Mouse (Mus musculus) heart, postnatal 0 days (tissue): ENCODE data around the gene Mob3c.

Source experiments
- CTCF ChIP-seq: IDR thresholded peaks from 2 replicates; pipeline ENCODE4 v1.5.1; 2016; ENCODE audit warnings: antibody characterized with exemption, control low read depth, low read depth
- EP300 ChIP-seq: IDR thresholded peaks from 2 replicates; pipeline ENCODE4 v1.6.1; 2016; ENCODE audit warnings: antibody characterized with exemption, low read depth

- TF ChIP-seq EP300 (no peak), CTCF (no peak)
Observed at GRCm38 (mm10) chr4:115790864-115791263, 37.0 kb upstream of the Mob3c start.
